Mouse (Mus musculus) G1E-ER4 (cell line): Measurements from ENCODE around the gene Trip10. TPM values are rescaled to one million over a fixed set of nuclear protein-coding genes. Genes with fewer than 3 reads are reported as not detected.

Experiments
- GATA1 ChIP-seq: IDR thresholded peaks from one replicate; pipeline ENCODE4 v1.8.0; 2012; ENCODE audit warnings: low read length, inconsistent platforms
- polyA plus RNA-seq: library from polyadenylated mRNA; stranded (reverse); fragments of >175 nt; gene quantifications from 2 replicates; pipeline ENCODE4 v1.2.3, GENCODE M21; 2012

Gene Trip10
- polyA plus RNA-seq, 1 experiment: 14.8 TPM

GRCm38 (mm10) chr17:57250461-57251160, 1.4 kb downstream of the Trip10 start:
- TF ChIP-seq GATA1: no peak

GRCm38 (mm10) chr17:57251431-57251830, 2.2 kb downstream of the Trip10 start:
- no peak for TF ChIP-seq GATA1

- no peak for TF ChIP-seq GATA1
These were observed 4.1 kb downstream of the Trip10 start for GRCm38 (mm10) chr17:57253306-57253705.

GRCm38 (mm10) chr17:57255354-57255753, 6.1 kb downstream of the Trip10 start:
- TF ChIP-seq GATA1: no peak

GRCm38 (mm10) chr17:57256921-57257485, 7.7 kb downstream of the Trip10 start:
- TF ChIP-seq GATA1: no peak

GRCm38 (mm10) chr17:57258191-57258590, 8.9 kb downstream of the Trip10 start:
- no peak for TF ChIP-seq GATA1

GRCm38 (mm10) chr17:57259742-57260141, 10.5 kb downstream of the Trip10 start:
- no peak for TF ChIP-seq GATA1

GRCm38 (mm10) chr17:57260351-57260750, 11.1 kb downstream of the Trip10 start:
- TF ChIP-seq GATA1: no peak

GRCm38 (mm10) chr17:57261286-57261685, 12.0 kb downstream of the Trip10 start:
- TF ChIP-seq GATA1: no peak

- no peak for TF ChIP-seq GATA1
These were observed 12.5 kb downstream of the Trip10 start for GRCm38 (mm10) chr17:57261796-57262195.

GRCm38 (mm10) chr17:57262901-57263550, 13.8 kb downstream of the Trip10 start:
- TF ChIP-seq GATA1: no peak

- TF ChIP-seq GATA1: no peak
These were observed 14.9 kb downstream of the Trip10 start for GRCm38 (mm10) chr17:57264164-57264563.

GRCm38 (mm10) chr17:57264972-57265945, 16.0 kb downstream of the Trip10 start:
- TF ChIP-seq GATA1: no peak

GRCm38 (mm10) chr17:57267556-57268126, 18.4 kb downstream of the Trip10 start:
- TF ChIP-seq GATA1: no peak

- no peak for TF ChIP-seq GATA1
These were observed 22.0 kb downstream of the Trip10 start for GRCm38 (mm10) chr17:57271301-57271700.

- no peak for TF ChIP-seq GATA1
These were observed 24.6 kb downstream of the Trip10 start for GRCm38 (mm10) chr17:57273846-57274245.
